Mouse (Mus musculus) embryonic facial prominence, embryonic 11.5 days (tissue): Measurements from ENCODE around the gene Rinl. TPM values are rescaled to one million over a fixed set of nuclear protein-coding genes. Genes with fewer than 3 reads are reported as not detected.

Experiments
- ATAC-seq: fragments of 200-750 bp; cut with Nextera tagmentation; replicated peaks from 2 replicates; pipeline ENCODE4 v1.8.0; 2017; ENCODE audit warnings: low read depth; ENCODE audit not compliant: insufficient number of reproducible peaks, low FRiP score, low TSS enrichment
- DNase-seq: peaks from one replicate; pipeline ENCODE4 v3.0.0-alpha.2; 2015; ENCODE audit warnings: low spot score
- H3K27ac ChIP-seq: fragments of 300-500 bp; sonication (generic); replicated peaks from 2 replicates; pipeline ENCODE4 v1.5.1; 2014; ENCODE audit warnings: mild to moderate bottlenecking, low read depth, low read length, control low read depth
- H3K27me3 ChIP-seq: fragments of 300-500 bp; sonication (generic); 2 replicates; pipeline ENCODE4 v1.6.1; 2014; ENCODE audit warnings: mild to moderate bottlenecking, low read length, moderate library complexity, mixed read lengths; ENCODE audit not compliant: control insufficient read depth, insufficient read depth
- H3K36me3 ChIP-seq: fragments of 300-500 bp; sonication (generic); replicated peaks from 2 replicates; pipeline ENCODE4 v1.6.1; 2014; ENCODE audit warnings: low read depth, mild to moderate bottlenecking, low read length, moderate library complexity, mixed read lengths; ENCODE audit not compliant: control insufficient read depth, insufficient read depth
- H3K4me1 ChIP-seq: fragments of 300-500 bp; sonication (generic); 2 replicates; pipeline ENCODE4 v1.6.1; 2014; ENCODE audit warnings: low read length, mixed read lengths; ENCODE audit not compliant: control insufficient read depth, insufficient read depth
- H3K4me2 ChIP-seq: fragments of 300-500 bp; sonication (generic); 2 replicates; pipeline ENCODE4 v1.6.1; 2014; ENCODE audit warnings: low read depth, mild to moderate bottlenecking, control low read depth, low read length, moderate library complexity
- H3K4me3 ChIP-seq: fragments of 300-500 bp; sonication (generic); 2 replicates; pipeline ENCODE4 v1.5.1; 2014; ENCODE audit warnings: low read depth, low read length, control low read depth
- H3K9ac ChIP-seq: fragments of 300-500 bp; sonication (generic); replicated peaks from 2 replicates; pipeline ENCODE4 v1.6.1; 2014; ENCODE audit warnings: mild to moderate bottlenecking, control low read depth, low read length
- H3K9me3 ChIP-seq: fragments of 300-500 bp; sonication (generic); replicated peaks from 2 replicates; pipeline ENCODE4 v1.6.1; 2016; ENCODE audit warnings: mild to moderate bottlenecking, low read length, inconsistent platforms, mixed read lengths; ENCODE audit not compliant: control insufficient read depth
- WGBS: fragments of 180-500 bp; shearing (Covaris S2); extraction: QIAGEN DNeasy Blood & Tissue Kit; methylation state at CpG from one replicate; pipeline ENCODE4 v1.1.7; 2014; 5-methylcytosine and 5-hydroxymethylcytosine counted together
- polyA plus RNA-seq: library from polyadenylated mRNA; unstranded; fragments of >200 nt; fragmentation: Nextera tagmentation; extraction: Ambion mirVana; gene quantifications from 2 replicates; pipeline ENCODE4 v1.2.1, GENCODE M21; 2014

Gene Rinl
- polyA plus RNA-seq, 1 experiment from 2014 or later: 2.3 TPM

DNA sequence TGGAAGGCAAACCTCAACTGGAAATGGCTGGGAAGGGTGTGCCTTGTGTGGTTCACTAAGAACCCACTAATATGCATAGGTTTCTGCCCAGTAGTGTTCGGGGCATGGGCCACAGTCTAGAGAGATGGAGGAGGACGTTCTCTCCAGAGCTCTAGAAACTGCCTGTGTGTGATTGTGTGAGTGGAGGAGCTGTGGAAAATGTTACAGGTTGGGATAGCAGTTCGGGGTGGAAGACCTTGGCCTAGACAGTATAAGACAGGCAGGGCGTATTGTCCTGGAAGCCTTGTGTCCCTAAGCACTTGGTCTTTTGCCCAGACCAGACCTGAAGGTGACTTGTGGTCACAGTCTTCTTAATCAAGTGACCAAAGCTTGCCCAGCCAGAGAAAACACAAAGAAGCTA lies 23.7 kb downstream of the Rinl start:
- H3K36me3 ChIP-seq: peaks cover 28% of the 10 kb centered on the region
- H3K9me3 ChIP-seq: no peaks in the 10 kb centered on the region
- peak overlapping the region; percentile 93 for H3K9ac ChIP-seq
- H3K4me2 ChIP-seq: peak overlapping the region; percentile 76
- no peaks in the 10 kb centered on the region for H3K27me3 ChIP-seq
- 68% methylated on average over 4 of the region's 4 CpGs for WGBS
- DNase-seq (no peak), ATAC-seq (no peak)
- H3K4me3 ChIP-seq: peak overlapping the region; percentile 72
- H3K4me1 ChIP-seq: peaks cover 7% of the 10 kb centered on the region
- no peak overlapping the region for H3K27ac ChIP-seq

DNA sequence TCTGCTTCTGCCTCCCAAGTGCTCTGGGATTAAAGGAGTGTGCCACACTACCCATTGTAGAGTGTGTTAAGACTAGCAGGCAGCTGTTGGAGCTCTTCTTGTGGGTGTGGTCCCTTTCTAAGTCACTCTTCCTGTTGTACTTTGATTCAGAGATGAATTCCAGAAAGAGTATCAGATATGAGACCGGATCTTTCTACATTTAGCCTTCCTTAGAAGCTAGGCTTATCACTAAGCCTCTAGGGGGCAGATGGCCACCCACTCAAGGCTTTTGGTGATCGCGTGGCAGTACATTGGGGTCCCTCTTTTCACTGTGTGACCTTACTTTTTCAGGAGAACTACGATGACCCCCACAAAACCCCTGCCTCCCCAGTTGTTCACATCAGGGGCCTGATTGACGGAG lies 24.2 kb downstream of the Rinl start:
- ATAC-seq (no peak), DNase-seq (no peak)
- Histone ChIP-seq H3K9me3 (no peaks in the 10 kb centered on the region), H3K27ac (no peak overlapping the region), H3K4me2 (peak overlapping the region; percentile 76), H3K4me1 (peaks cover 7% of the 10 kb centered on the region), H3K36me3 (peaks cover 31% of the 10 kb centered on the region), H3K9ac (no peak overlapping the region), H3K27me3 (no peaks in the 10 kb centered on the region), H3K4me3 (peak overlapping the region; percentile 72; the same call in 1 of the 2 replicates)
- 83% methylated on average over 5 of the region's 5 CpGs for WGBS

DNA sequence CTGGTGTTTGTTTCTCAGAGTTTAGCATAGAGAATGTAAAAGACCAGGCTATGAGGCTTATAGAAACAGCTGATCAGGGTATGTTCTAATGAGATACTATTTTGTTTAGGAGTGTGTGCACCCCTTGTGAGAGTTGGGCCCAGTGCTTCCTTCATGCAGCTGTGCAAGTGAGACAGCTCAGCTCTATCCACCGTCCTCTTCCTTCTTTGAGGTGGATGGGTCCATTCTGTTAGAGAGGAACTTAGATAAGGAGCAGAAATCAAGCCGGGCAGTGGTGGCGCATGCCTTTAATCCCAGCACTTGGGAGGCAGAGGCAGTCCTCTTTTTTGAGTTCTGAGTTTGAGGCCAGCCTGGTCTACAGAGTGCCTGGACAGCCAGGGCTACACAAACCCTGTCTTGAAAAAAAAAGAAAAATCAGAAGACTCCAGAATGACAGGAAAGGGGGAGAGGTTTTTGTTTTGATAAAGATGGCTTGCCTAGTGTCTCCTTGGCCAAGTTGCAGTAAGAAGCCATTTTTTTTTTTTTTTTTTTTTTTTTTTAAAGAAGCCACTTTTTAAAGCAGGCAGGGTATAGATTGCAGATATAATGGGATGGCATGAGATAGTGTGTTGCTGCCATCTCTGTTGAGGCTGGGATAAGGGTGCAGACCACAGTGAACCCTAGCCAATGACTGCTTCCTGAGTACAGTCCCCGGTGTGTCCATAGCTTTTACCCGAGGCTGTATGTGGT lies 25.7 kb downstream of the Rinl start:
- no peak overlapping the region for H3K4me3 ChIP-seq
- no peak overlapping the region for H3K9ac ChIP-seq
- no peaks in the 10 kb centered on the region for H3K9me3 ChIP-seq
- DNase-seq (no peak), ATAC-seq (no peak)
- H3K27me3 ChIP-seq: no peaks in the 10 kb centered on the region
- H3K36me3 ChIP-seq: peaks cover 37% of the 10 kb centered on the region
- no peak overlapping the region for H3K27ac ChIP-seq
- H3K4me1 ChIP-seq: peaks cover 4% of the 10 kb centered on the region
- H3K4me2 ChIP-seq: no peak overlapping the region
- WGBS: 88% methylated on average over 5 of the region's 5 CpGs

DNA sequence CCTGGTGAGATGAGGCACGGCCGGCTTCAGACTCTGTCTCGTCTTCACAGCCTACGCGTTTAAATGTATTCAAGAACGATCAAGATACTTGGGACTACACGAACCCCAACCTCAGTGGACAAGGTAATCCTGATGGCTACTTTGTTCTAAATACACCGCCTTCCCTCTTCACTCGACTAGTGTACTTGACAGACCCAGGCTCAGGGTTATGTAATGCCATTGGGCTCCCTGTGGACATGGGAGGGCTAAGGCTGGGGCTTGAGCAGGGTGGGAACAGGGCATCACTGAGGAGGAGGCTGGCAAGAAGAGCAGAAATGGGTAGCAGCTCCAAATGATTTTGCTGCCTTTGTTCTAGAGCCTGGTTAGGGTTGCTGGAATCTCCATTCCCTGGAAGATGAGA lies 26.5 kb downstream of the Rinl start:
- Histone ChIP-seq H3K36me3 (peaks cover 41% of the 10 kb centered on the region), H3K4me2 (no peak overlapping the region), H3K4me3 (no peak overlapping the region), H3K27ac (no peak overlapping the region), H3K27me3 (no peaks in the 10 kb centered on the region), H3K4me1 (peaks cover 4% of the 10 kb centered on the region), H3K9me3 (no peaks in the 10 kb centered on the region), H3K9ac (no peak overlapping the region)
- WGBS: 91% methylated on average over 9 of the region's 9 CpGs
- no peak for ATAC-seq
- no peak for DNase-seq

DNA sequence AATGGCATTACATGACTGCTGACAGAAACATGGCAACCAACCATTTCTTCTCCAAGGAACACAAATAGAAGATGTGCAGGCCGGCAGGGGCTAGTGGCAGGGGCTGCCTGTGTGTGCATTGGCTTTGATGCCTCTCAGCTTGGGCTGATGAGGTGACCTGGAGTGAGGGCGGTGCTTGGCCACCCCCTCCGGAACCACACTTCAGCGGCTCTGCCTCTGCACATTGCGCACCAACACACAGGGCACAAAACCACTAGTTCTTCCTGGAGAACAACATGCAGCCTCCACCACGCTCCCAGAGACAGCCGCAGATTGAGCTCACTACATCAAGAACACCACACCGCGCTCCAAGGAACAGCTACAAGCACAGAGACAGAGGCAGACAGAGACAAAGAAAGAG lies 27.4 kb downstream of the Rinl start:
- Histone ChIP-seq H3K9ac (no peak overlapping the region; the same call in 1 of the 2 replicates), H3K9me3 (no peaks in the 10 kb centered on the region), H3K36me3 (peaks cover 45% of the 10 kb centered on the region), H3K4me1 (peaks cover 4% of the 10 kb centered on the region), H3K27me3 (no peaks in the 10 kb centered on the region), H3K27ac (no peak overlapping the region), H3K4me2 (no peak overlapping the region), H3K4me3 (0 out of 2 replicates have a peak overlapping the region, but pooled peaks have one; percentile 0)
- ATAC-seq: no peak
- DNase-seq: no peak
- WGBS: 91% methylated on average over 9 of the region's 9 CpGs

DNA sequence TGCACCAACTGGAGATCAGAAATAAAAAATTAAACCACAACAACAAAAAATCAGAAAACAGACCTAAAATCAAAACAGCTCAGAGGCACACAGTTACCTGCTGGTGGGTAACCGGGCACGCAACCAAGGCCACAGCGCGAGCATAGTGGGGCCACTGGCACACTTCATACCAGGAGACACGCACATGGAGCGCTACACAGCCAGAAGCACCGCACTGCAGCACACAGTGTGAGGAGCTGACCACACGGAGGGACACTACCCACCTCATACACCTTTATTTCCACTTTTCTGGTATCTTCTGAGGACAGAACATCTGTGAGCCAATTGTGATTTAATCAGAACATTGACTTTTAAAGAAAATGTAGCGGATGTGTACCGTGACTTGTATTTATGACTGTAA lies 28.2 kb downstream of the Rinl start:
- peaks cover 52% of the 10 kb centered on the region for H3K36me3 ChIP-seq
- H3K9me3 ChIP-seq: no peaks in the 10 kb centered on the region
- H3K4me3 ChIP-seq: no peak overlapping the region
- DNase-seq: no peak
- H3K27ac ChIP-seq: no peak overlapping the region
- no peaks in the 10 kb centered on the region for H3K27me3 ChIP-seq
- H3K9ac ChIP-seq: no peak overlapping the region
- H3K4me2 ChIP-seq: no peak overlapping the region; the same call in 1 of the 2 replicates
- no peak for ATAC-seq
- WGBS: 92% methylated on average over 10 of the region's 10 CpGs
- H3K4me1 ChIP-seq: peaks cover 4% of the 10 kb centered on the region

DNA sequence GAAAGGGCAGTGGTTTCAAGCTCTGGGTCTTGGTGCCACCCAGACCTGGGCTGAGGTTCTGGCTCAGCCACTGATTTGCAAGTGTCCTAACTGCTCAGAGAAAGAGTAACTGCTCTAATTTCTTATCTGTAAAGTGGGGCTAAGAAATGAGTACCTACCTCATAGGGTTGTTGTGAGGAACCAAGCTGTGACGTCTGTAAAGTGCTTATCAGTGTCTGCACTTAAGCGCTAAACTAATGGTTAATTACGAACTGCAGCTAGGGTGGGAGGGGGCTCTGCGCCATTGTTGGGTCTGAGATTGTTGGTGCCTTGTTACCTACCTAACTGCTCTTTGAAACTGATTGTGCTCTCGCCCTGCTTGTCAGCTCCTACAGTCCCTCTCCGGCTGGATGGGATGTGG lies 28.8 kb downstream of the Rinl start:
- no peak overlapping the region for H3K4me3 ChIP-seq
- peaks cover 57% of the 10 kb centered on the region for H3K36me3 ChIP-seq
- ATAC-seq: no peak
- peaks cover under 1% of the 10 kb centered on the region for H3K4me1 ChIP-seq
- 80% methylated on average over 6 of the region's 6 CpGs for WGBS
- DNase-seq: no peak
- H3K27me3 ChIP-seq: no peaks in the 10 kb centered on the region
- H3K9me3 ChIP-seq: no peaks in the 10 kb centered on the region
- H3K27ac ChIP-seq: no peak overlapping the region
- H3K9ac ChIP-seq: no peak overlapping the region
- no peak overlapping the region for H3K4me2 ChIP-seq

DNA sequence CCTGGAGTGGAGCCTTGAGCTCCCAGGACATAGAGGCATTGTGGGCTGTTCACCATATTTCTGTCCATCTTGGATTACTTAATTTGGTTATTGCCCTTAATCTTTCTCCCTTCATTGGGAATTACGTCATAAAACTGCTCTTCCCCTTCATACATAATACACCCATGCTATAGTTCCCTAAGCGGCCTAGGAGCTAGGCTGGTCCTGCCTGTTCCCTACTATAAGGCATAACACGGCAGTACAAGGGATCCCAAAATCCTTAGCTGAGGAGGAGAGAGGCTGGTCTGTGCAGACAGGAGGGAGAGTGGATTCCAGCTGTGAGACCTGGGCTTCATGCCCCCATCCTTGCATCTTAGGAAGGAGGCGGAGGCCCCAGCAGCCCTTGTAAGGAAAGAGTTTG lies 29.2 kb downstream of the Rinl start:
- H3K27me3 ChIP-seq: no peaks in the 10 kb centered on the region
- peaks cover 58% of the 10 kb centered on the region for H3K36me3 ChIP-seq
- no peaks in the 10 kb centered on the region for H3K9me3 ChIP-seq
- no peak overlapping the region for H3K27ac ChIP-seq
- H3K4me3 ChIP-seq: no peak overlapping the region
- DNase-seq: no peak
- H3K9ac ChIP-seq: no peak overlapping the region
- no peaks in the 10 kb centered on the region; the same call in 1 of the 2 replicates for H3K4me1 ChIP-seq
- ATAC-seq: no peak
- no peak overlapping the region for H3K4me2 ChIP-seq
- 77% methylated on average over 4 of the region's 4 CpGs for WGBS
